Mouse (Mus musculus) erythroblast, embryonic 14.5 days (primary cell): Measurements from ENCODE around the gene Wwox.

Experiments used
- GATA1 ChIP-seq: IDR thresholded peaks from 2 replicates; pipeline ENCODE4 v1.6.1; 2012; ENCODE audit warnings: low read length, inconsistent platforms, mixed read lengths
- TAL1 ChIP-seq: IDR thresholded peaks from 3 replicates; pipeline ENCODE4 v1.6.1; 2012; ENCODE audit warnings: low read length, inconsistent platforms, mixed read lengths

DNA sequence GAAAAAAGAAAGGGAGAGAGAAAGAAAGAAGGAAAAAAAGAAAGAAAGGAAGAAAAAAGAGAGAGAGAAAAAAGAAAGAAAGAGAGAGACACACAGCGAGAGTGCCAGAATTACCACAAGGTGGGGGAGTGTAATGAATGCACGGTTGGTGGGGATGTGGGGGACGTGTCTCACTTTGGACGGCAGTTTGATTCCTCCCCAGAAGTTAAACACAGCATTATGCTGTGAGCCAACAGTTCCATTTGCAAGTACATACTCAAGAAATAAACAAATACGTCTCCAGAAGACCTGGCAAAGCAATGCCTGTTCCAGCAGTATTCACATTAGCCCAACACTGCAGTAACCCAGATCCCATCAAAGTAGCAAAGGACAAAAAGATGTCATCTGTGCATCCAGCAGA lies 264.1 kb downstream of the Wwox start:
- TF ChIP-seq GATA1: no peak
- TF ChIP-seq TAL1: no peak
